Mouse (Mus musculus): ENCODE data around the gene Gid4. TPM values are rescaled to one million over a fixed set of nuclear protein-coding genes. Genes with fewer than 3 reads are reported as not detected.
A peak's percentile ranks its signal among the peaks of the same experiment; 100 is the strongest.
"Not testable (repeated sequence)": the region's sequence is repeated elsewhere in the genome, so short reads cannot be mapped to it uniquely, and the experiment has no call there.

Gene Gid4
- polyA plus RNA-seq, 1 experiment, result 18.0 TPM

DNA sequence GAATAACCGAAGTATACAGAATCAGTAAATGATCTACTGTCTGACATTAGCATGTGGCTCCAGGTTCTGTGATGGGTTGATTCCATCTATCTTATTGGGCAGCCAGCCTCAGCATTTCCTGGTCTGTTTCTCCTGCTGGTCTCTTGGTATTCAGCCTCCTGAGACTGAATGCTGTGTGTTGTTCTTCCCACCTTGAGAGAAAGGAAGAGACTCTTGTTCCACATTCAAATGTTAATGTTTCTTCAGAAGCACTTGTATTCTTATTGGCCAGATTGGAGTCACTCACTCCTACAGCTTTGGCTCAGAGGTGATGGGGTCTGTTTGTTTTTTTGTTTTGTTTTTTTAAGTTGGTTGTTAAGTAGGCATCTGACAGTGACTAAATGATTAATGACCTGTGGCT lies 6.1 kb downstream of the Gid4 start:
- Histone ChIP-seq H3K4me3 (ENCODE audit: insufficient read depth, low read length) (no peak overlapping the region), H3K27ac (ENCODE audit: insufficient read depth, low read length) (no peak overlapping the region), H3K4me1 (ENCODE audit: control insufficient read depth, insufficient read depth, low read length) (0 out of 2 replicates have a peak, but pooled peaks cover 2% of the 10 kb centered on the region)
- no peak for TF ChIP-seq CTCF (IDR thresholded peaks at IDR 0.05; ENCODE audit: borderline replicate concordance, insufficient read depth, low read length)
- no peak for TF ChIP-seq POLR2A (IDR thresholded peaks at IDR 0.05; ENCODE audit: low read depth, low read length)

DNA sequence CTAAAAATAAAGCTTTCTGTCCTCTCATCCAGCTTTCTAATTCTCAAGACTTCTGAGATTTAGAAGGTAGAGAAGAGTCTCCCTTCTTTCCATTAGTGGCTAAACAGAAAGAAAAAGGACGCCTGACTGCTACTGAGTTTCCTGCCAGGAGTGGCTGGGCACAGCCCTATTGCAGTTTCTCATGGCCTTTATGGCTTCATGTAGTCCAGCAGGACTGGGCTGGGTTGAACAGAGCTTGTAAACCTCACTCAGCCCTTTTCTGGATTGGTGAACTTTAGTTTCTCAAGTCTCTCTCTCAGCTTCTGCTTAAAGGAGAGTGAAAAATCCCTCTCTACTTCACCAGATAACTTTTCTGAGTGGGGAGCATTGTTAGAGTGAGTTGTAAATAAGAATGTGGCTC lies 9.5 kb downstream of the Gid4 start:
- H3K4me3 ChIP-seq (ENCODE audit: insufficient read depth, low read length), result no peak overlapping the region

DNA sequence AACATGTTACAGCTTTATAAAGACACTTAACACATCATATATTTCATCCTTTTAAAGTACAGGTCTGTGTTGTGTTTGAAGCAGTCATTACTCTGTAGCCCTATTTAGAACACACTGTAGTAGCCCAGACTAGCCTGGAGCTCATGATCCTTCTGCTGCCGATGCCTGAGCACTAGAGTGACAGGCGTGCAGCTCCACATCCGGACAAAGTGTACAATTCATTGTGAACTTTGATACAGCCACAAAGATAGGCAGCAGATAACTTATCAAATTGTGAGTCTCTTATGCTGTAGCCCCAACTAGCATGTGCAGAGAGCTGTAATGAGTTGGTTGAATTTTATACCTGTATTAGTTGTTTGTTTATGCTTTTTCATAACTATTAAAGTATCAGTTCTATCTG lies 10.7 kb downstream of the Gid4 start:
- TF ChIP-seq POLR2A (IDR thresholded peaks at IDR 0.05; ENCODE audit: low read depth, low read length), result no peak
- no peak for TF ChIP-seq CTCF (IDR thresholded peaks at IDR 0.05; ENCODE audit: borderline replicate concordance, insufficient read depth, low read length)
- Histone ChIP-seq H3K27ac (ENCODE audit: insufficient read depth, low read length) (no peak overlapping the region), H3K4me3 (ENCODE audit: insufficient read depth, low read length) (no peak overlapping the region), H3K4me1 (ENCODE audit: control insufficient read depth, insufficient read depth, low read length) (no peaks in the 10 kb centered on the region)

More for the DNA sequence above, 9.5 kb downstream of the Gid4 start:
- no peak overlapping the region for H3K27ac ChIP-seq (ENCODE audit: insufficient read depth, low read length)
- H3K4me1 ChIP-seq (ENCODE audit: control insufficient read depth, insufficient read depth, low read length), result no peaks in the 10 kb centered on the region
- TF ChIP-seq CTCF (IDR thresholded peaks at IDR 0.05; ENCODE audit: borderline replicate concordance, insufficient read depth, low read length), result no peak
- TF ChIP-seq POLR2A (IDR thresholded peaks at IDR 0.05; ENCODE audit: low read depth, low read length), result no peak

DNA sequence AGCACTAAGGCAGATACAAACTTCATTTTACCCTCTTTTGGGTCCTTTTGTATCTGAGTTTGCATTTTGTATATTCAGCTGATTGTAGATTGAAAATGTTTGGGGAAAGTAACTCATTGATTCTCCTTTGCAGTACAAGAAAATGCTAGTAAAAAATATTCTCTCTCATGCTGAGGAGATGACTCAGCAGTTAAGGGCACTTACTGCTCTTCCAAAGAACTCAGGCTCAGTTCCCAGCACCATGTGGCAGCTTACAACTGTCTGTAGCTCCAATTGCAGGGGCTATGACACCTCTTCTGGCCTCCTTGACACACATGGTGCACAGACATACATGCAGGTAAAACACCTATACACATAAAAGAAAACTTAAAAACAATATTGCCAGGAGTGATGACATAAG lies 16.6 kb downstream of the Gid4 start:
- Histone ChIP-seq H3K4me3 (ENCODE audit: insufficient read depth, low read length) (no peak overlapping the region), H3K27ac (ENCODE audit: insufficient read depth, low read length) (no peak overlapping the region), H3K4me1 (ENCODE audit: control insufficient read depth, insufficient read depth, low read length) (peaks cover 3% of the 10 kb centered on the region; the same call in 1 of the 2 replicates)
- TF ChIP-seq POLR2A (IDR thresholded peaks at IDR 0.05; ENCODE audit: low read depth, low read length) (no peak), CTCF (IDR thresholded peaks at IDR 0.05; ENCODE audit: borderline replicate concordance, insufficient read depth, low read length) (no peak)

DNA sequence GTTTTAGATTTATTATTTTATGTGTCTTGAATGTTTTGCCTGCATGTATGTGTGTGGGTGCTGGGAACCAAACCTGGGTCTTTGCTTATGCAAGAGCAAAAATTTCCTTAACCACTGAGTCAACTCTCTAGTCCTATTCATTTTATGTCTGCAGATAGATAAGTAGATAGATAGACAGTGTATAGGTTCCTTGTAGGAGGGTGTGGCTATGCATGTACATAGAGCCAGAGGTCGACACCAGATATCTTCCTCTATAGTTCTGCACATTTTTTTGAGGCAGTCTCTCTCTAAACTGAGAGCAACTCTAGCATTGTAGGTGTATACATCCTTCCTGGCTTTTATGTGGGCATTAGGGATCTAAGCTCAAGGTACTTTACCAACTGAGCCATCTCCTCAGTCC lies 18.2 kb downstream of the Gid4 start:
- Histone ChIP-seq H3K4me1 (ENCODE audit: control insufficient read depth, insufficient read depth, low read length) (peaks cover 3% of the 10 kb centered on the region; the same call in 1 of the 2 replicates), H3K27ac (ENCODE audit: insufficient read depth, low read length) (no peak overlapping the region), H3K4me3 (ENCODE audit: insufficient read depth, low read length) (no peak overlapping the region)
- TF ChIP-seq POLR2A (IDR thresholded peaks at IDR 0.05; ENCODE audit: low read depth, low read length), result no peak
- TF ChIP-seq CTCF (IDR thresholded peaks at IDR 0.05; ENCODE audit: borderline replicate concordance, insufficient read depth, low read length), result no peak

DNA sequence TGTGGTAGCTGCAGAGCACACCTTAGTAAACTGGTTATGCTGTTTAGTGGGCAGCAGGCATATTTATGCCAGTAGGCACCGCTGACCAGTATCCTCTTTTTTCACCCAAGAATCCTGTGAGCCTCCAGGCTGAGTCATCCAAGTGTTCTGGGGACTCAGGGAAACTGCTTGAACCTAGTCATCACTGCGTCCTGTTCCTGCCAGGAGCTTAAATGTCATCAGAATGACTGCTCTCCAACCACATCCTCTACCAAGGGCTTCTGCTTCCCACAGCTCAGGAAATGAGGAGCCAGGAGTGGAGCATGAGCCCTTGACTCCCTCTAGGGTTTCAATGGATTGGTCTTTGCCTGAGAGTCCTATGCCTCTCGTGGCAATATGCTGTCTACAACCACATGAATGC lies 19.7 kb downstream of the Gid4 start:
- H3K4me3 ChIP-seq (ENCODE audit: insufficient read depth, low read length), result no peak overlapping the region
- TF ChIP-seq CTCF (IDR thresholded peaks at IDR 0.05; ENCODE audit: borderline replicate concordance, insufficient read depth, low read length) (no peak), POLR2A (IDR thresholded peaks at IDR 0.05; ENCODE audit: low read depth, low read length) (no peak)
- H3K4me1 ChIP-seq (ENCODE audit: control insufficient read depth, insufficient read depth, low read length), result peaks cover 3% of the 10 kb centered on the region; the same call in 1 of the 2 replicates
- peak overlapping the region; percentile 34; the same call in 1 of the 2 replicates for H3K27ac ChIP-seq (ENCODE audit: insufficient read depth, low read length)

DNA sequence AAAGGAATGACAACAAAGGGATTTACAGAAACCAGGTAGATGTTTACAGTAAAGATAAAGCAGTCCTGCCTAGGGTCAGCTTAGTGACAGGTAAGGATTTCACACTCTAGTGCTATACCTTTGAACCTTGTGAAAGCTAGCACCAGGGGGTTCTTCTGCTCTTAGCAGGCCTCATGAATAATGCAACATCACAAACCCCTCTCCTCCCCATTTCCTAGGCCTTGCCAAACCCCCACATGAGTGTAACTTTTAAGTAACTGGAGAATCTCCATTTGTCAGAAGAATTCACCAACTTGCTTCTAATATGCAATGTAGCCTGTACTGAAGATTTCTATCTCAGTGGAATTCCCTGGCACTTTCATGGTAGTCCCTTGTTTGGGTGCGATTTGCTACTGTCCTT lies 22.7 kb downstream of the Gid4 start:
- not testable (repeated sequence) for H3K4me1 ChIP-seq (ENCODE audit: control insufficient read depth, insufficient read depth, low read length); H3K27ac ChIP-seq (ENCODE audit: insufficient read depth, low read length); H3K4me3 ChIP-seq (ENCODE audit: insufficient read depth, low read length)

DNA sequence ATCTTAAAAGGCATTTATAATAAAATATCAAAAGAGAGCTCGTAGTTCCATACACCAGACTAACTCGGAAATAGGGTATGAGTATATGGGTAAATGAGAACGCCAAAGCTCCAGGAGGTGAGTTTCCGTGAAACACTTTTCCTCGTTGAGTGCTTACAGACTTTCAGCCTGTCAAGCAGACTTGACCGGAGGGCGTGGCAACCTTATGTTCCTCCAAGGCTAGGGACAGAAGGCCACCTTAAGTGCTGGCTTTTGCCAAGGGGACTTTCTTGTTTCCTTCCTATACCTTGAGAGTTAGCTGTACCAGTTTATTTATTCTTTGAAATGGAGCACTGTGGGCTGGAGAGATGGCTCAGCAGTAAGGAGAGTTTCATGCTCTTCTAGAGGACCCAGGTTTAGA lies 23.2 kb downstream of the Gid4 start:
- no peak overlapping the region for H3K27ac ChIP-seq (ENCODE audit: insufficient read depth, low read length)
- TF ChIP-seq CTCF (IDR thresholded peaks at IDR 0.05; ENCODE audit: borderline replicate concordance, insufficient read depth, low read length) (no peak), POLR2A (IDR thresholded peaks at IDR 0.05; ENCODE audit: low read depth, low read length) (no peak)
- peaks cover 3% of the 10 kb centered on the region; the same call in 1 of the 2 replicates for H3K4me1 ChIP-seq (ENCODE audit: control insufficient read depth, insufficient read depth, low read length)
- H3K4me3 ChIP-seq (ENCODE audit: insufficient read depth, low read length), result no peak overlapping the region

DNA sequence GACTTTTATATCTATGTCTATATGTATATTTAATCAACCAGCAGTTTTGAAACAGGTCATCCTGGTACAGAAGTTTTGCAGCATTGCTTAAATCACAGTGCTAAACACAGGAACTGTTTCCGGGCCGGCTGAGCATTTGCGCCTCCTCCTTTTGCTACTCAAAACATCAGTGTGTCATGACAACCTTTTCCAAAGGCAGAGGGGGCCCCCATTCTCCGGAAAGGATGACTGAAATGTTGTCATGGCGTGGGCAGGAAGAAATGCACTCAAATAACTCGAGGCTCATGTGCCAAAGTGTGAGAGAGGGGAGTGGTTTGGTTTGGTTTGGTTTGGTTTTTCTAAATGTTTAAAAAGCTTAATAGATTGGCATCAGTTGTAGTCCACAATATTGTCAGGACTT lies 26.0 kb downstream of the Gid4 start:
- Histone ChIP-seq H3K4me1 (ENCODE audit: control insufficient read depth, insufficient read depth, low read length) (no peaks in the 10 kb centered on the region), H3K27ac (ENCODE audit: insufficient read depth, low read length) (no peak overlapping the region), H3K4me3 (ENCODE audit: insufficient read depth, low read length) (no peak overlapping the region)
- no peak for TF ChIP-seq POLR2A (IDR thresholded peaks at IDR 0.05; ENCODE audit: low read depth, low read length)
- no peak for TF ChIP-seq CTCF (IDR thresholded peaks at IDR 0.05; ENCODE audit: borderline replicate concordance, insufficient read depth, low read length)

DNA sequence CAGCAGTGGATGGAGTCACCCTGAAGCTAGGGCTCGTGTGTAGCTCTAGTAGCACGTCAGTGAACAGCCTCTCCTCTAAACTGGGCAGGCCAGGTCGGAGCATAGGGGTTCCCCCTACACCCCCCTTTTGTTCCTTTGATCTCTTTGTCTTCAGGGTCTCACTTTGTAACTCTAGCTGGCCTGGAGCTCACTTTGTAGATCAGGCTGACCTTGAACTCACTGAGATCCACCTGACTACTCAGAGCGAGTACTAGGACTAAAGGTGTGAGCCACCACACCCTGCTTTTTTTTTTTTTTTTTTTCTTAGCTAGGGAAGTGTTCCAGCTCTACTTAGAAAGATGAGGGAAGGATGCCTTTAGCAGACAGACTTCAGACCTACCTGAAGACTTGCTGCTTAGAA lies 27.1 kb downstream of the Gid4 start:
- Histone ChIP-seq H3K4me3 (ENCODE audit: insufficient read depth, low read length) (no peak overlapping the region), H3K4me1 (ENCODE audit: control insufficient read depth, insufficient read depth, low read length) (no peaks in the 10 kb centered on the region), H3K27ac (ENCODE audit: insufficient read depth, low read length) (no peak overlapping the region)
- TF ChIP-seq CTCF (IDR thresholded peaks at IDR 0.05; ENCODE audit: borderline replicate concordance, insufficient read depth, low read length) (no peak), POLR2A (IDR thresholded peaks at IDR 0.05; ENCODE audit: low read depth, low read length) (no peak)
